Mouse (Mus musculus) kidney, embryonic 14.5 days (tissue): Measurements from ENCODE around the gene Agfg1. TPM values are rescaled to one million over a fixed set of nuclear protein-coding genes. Genes with fewer than 3 reads are reported as not detected.

Experiments used
- ATAC-seq: fragments of 200-750 bp; cut with Nextera tagmentation; 2 replicates; pipeline ENCODE4 v1.8.0; 2017; ENCODE audit warnings: moderate number of reproducible peaks, mild to moderate bottlenecking, moderate TSS enrichment, moderate library complexity; ENCODE audit not compliant: low FRiP score, low TSS enrichment
- H3K27ac ChIP-seq: fragments of 300-500 bp; sonication (generic); 2 replicates; pipeline ENCODE4 v1.5.1; 2014; ENCODE audit warnings: low read depth, mild to moderate bottlenecking, low read length, moderate library complexity, mixed read lengths
- H3K27me3 ChIP-seq: fragments of 300-500 bp; sonication (generic); 2 replicates; pipeline ENCODE4 v1.6.1; 2014; ENCODE audit warnings: mild to moderate bottlenecking, low read length; ENCODE audit not compliant: control insufficient read depth, insufficient read depth
- H3K36me3 ChIP-seq: fragments of 300-500 bp; sonication (generic); 2 replicates; pipeline ENCODE4 v1.6.1; 2014; ENCODE audit warnings: low read length, mixed read lengths; ENCODE audit not compliant: control insufficient read depth, insufficient read depth
- H3K4me1 ChIP-seq: fragments of 300-500 bp; sonication (generic); 2 replicates; pipeline ENCODE4 v1.6.1; 2014; ENCODE audit warnings: low read length, mixed read lengths; ENCODE audit not compliant: control insufficient read depth, insufficient read depth
- H3K4me2 ChIP-seq: fragments of 300-500 bp; sonication (generic); replicated peaks from 2 replicates; pipeline ENCODE4 v1.6.1; 2014; ENCODE audit warnings: low read depth, mild to moderate bottlenecking, low read length
- H3K4me3 ChIP-seq: fragments of 300-500 bp; sonication (generic); 2 replicates; pipeline ENCODE4 v1.5.1; 2014; ENCODE audit warnings: mild to moderate bottlenecking, low read length
- H3K9ac ChIP-seq: fragments of 300-500 bp; sonication (generic); 2 replicates; pipeline ENCODE4 v1.6.1; 2014; ENCODE audit warnings: low read depth, mild to moderate bottlenecking, low read length, moderate library complexity
- H3K9me3 ChIP-seq: fragments of 300-500 bp; sonication (generic); 2 replicates; pipeline ENCODE4 v1.6.1; 2016; ENCODE audit warnings: low read length; ENCODE audit not compliant: control insufficient read depth
- WGBS: fragments of 180-500 bp; shearing (Covaris S2); extraction: QIAGEN DNeasy Blood & Tissue Kit; methylation state at CpG from one replicate; pipeline ENCODE4 v1.1.7; 2014; 5-methylcytosine and 5-hydroxymethylcytosine counted together
- polyA plus RNA-seq: library from polyadenylated mRNA; unstranded; fragments of >200 nt; fragmentation: Nextera tagmentation; extraction: Ambion mirVana; gene quantifications from 2 replicates; pipeline ENCODE4 v1.2.1, GENCODE M21; 2014

Agfg1 gene
- polyA plus RNA-seq, 1 experiment from 2014 or later = 47.8 TPM

- no peak overlapping the region for H3K9ac ChIP-seq
- no peak for ATAC-seq
- no peaks in the 10 kb centered on the region for H3K4me1 ChIP-seq
- H3K27me3 ChIP-seq = no peaks in the 10 kb centered on the region
- H3K9me3 ChIP-seq = no peaks in the 10 kb centered on the region
- H3K27ac ChIP-seq = no peak overlapping the region
- 52% methylated on average over 10 of the region's 10 CpGs for WGBS
- H3K4me2 ChIP-seq = no peak overlapping the region
- no peak overlapping the region for H3K4me3 ChIP-seq
- no peaks in the 10 kb centered on the region for H3K36me3 ChIP-seq
Measured at GRCm38 (mm10) chr1:82819366-82819765, 19.9 kb upstream of the Agfg1 start.

GRCm38 (mm10) chr1:82820179-82820578, 19.1 kb upstream of the Agfg1 start:
- Histone ChIP-seq H3K9me3 (no peaks in the 10 kb centered on the region), H3K27me3 (no peaks in the 10 kb centered on the region), H3K4me3 (no peak overlapping the region), H3K9ac (no peak overlapping the region), H3K36me3 (no peaks in the 10 kb centered on the region), H3K27ac (no peak overlapping the region), H3K4me2 (no peak overlapping the region), H3K4me1 (no peaks in the 10 kb centered on the region)
- no peak for ATAC-seq
- WGBS = 65% methylated on average over 15 of the region's 15 CpGs

- Histone ChIP-seq H3K4me1 (no peaks in the 10 kb centered on the region), H3K36me3 (no peaks in the 10 kb centered on the region), H3K9me3 (no peaks in the 10 kb centered on the region), H3K4me3 (no peak overlapping the region), H3K27me3 (no peaks in the 10 kb centered on the region), H3K27ac (no peak overlapping the region), H3K9ac (no peak overlapping the region), H3K4me2 (no peak overlapping the region)
- 77% methylated on average over 3 of the region's 3 CpGs for WGBS
- no peak for ATAC-seq
Measured at GRCm38 (mm10) chr1:82820626-82821186, 18.6 kb upstream of the Agfg1 start.

GRCm38 (mm10) chr1:82821846-82822245, 17.4 kb upstream of the Agfg1 start:
- ATAC-seq = no peak
- no peak overlapping the region for H3K27ac ChIP-seq
- no peaks in the 10 kb centered on the region for H3K36me3 ChIP-seq
- 80% methylated on average over 3 of the region's 3 CpGs for WGBS
- no peak overlapping the region for H3K4me2 ChIP-seq
- H3K27me3 ChIP-seq = no peaks in the 10 kb centered on the region
- H3K9ac ChIP-seq = no peak overlapping the region
- no peaks in the 10 kb centered on the region for H3K4me1 ChIP-seq
- H3K9me3 ChIP-seq = no peaks in the 10 kb centered on the region
- H3K4me3 ChIP-seq = no peak overlapping the region

GRCm38 (mm10) chr1:82824147-82824546, 15.1 kb upstream of the Agfg1 start:
- no peak for ATAC-seq

GRCm38 (mm10) chr1:82825256-82825655, 14.0 kb upstream of the Agfg1 start:
- 96% methylated on average over 2 of the region's 2 CpGs for WGBS
- Histone ChIP-seq H3K27me3 (no peaks in the 10 kb centered on the region), H3K36me3 (no peaks in the 10 kb centered on the region), H3K4me3 (no peak overlapping the region), H3K4me2 (no peak overlapping the region), H3K9ac (no peak overlapping the region), H3K4me1 (no peaks in the 10 kb centered on the region), H3K9me3 (no peaks in the 10 kb centered on the region), H3K27ac (no peak overlapping the region)
- no peak for ATAC-seq

More at GRCm38 (mm10) chr1:82824147-82824546, 15.1 kb upstream of the Agfg1 start:
- H3K27ac ChIP-seq = no peak overlapping the region
- H3K9ac ChIP-seq = no peak overlapping the region
- H3K36me3 ChIP-seq = no peaks in the 10 kb centered on the region
- no peak overlapping the region for H3K4me3 ChIP-seq
- H3K4me1 ChIP-seq = no peaks in the 10 kb centered on the region
- H3K27me3 ChIP-seq = no peaks in the 10 kb centered on the region
- no peak overlapping the region for H3K4me2 ChIP-seq
- no peaks in the 10 kb centered on the region for H3K9me3 ChIP-seq
- WGBS = 88% methylated on average over 6 of the region's 6 CpGs

GRCm38 (mm10) chr1:82825783-82826182, 13.5 kb upstream of the Agfg1 start:
- H3K36me3 ChIP-seq = no peaks in the 10 kb centered on the region
- no peak overlapping the region for H3K27ac ChIP-seq
- no peak for ATAC-seq
- no peaks in the 10 kb centered on the region for H3K27me3 ChIP-seq
- no peaks in the 10 kb centered on the region for H3K4me1 ChIP-seq
- no peak overlapping the region for H3K9ac ChIP-seq
- H3K9me3 ChIP-seq = no peaks in the 10 kb centered on the region
- WGBS = 86% methylated on average over 7 of the region's 7 CpGs
- no peak overlapping the region for H3K4me3 ChIP-seq
- no peak overlapping the region for H3K4me2 ChIP-seq

- WGBS = 47% methylated on average over 5 of the region's 5 CpGs
- no peak overlapping the region for H3K9ac ChIP-seq
- H3K9me3 ChIP-seq = no peaks in the 10 kb centered on the region
- no peak overlapping the region for H3K4me3 ChIP-seq
- H3K4me1 ChIP-seq = no peaks in the 10 kb centered on the region
- H3K4me2 ChIP-seq = no peak overlapping the region
- no peaks in the 10 kb centered on the region for H3K36me3 ChIP-seq
- no peaks in the 10 kb centered on the region for H3K27me3 ChIP-seq
- no peak for ATAC-seq
- H3K27ac ChIP-seq = no peak overlapping the region
Measured at GRCm38 (mm10) chr1:82826911-82827310, 12.4 kb upstream of the Agfg1 start.

- Histone ChIP-seq H3K4me1 (no peaks in the 10 kb centered on the region), H3K4me3 (no peak overlapping the region), H3K27me3 (no peaks in the 10 kb centered on the region), H3K4me2 (no peak overlapping the region), H3K36me3 (no peaks in the 10 kb centered on the region), H3K9me3 (no peaks in the 10 kb centered on the region), H3K9ac (no peak overlapping the region), H3K27ac (no peak overlapping the region)
- no peak for ATAC-seq
- 87% methylated on average over 1 of the region's 1 CpGs for WGBS
Measured at GRCm38 (mm10) chr1:82830771-82831170, 8.5 kb upstream of the Agfg1 start.
